In genomic region chr17:79848385-79848784, GRCm38 (mm10) we compare ENCODE assay signal across 21 mouse cellular contexts.
"Had no signal": no experiment of that assay in that cellular context is flagged by ENCODE, and none has a peak within 500 bp of the region (broad histone marks: within the 10 kb centered on the region; RNA-seq: fewer than 3 reads in every experiment).

No protein-coding gene starts in this region.

- H3K27ac ChIP-seq: left cerebral cortex, adult 2 months; liver, embryonic 12.5 days; liver, embryonic 15.5 days; lung, embryonic 15.5 days; midbrain, embryonic 10.5 days; neural tube, embryonic 12.5 days; neural tube, embryonic 15.5 days had no signal

- H3K27me3 ChIP-seq: liver, embryonic 12.5 days; lung, embryonic 15.5 days; neural tube, embryonic 12.5 days; neural tube, embryonic 15.5 days had no signal

- DNase-seq: kidney, adult 2 months; kidney, postnatal 36 days; layer of hippocampus, postnatal 36 days; liver; lung, adult 18-20 months; lung, postnatal 10 days; lung, postnatal 36 days; midbrain, embryonic 14.5 days; retina, postnatal 1 day; right cerebral cortex, postnatal 25 days; thymus, adult 18-20 months; thymus, postnatal 36 days had no signal

- H3K4me2 ChIP-seq: liver, embryonic 12.5 days; liver, embryonic 15.5 days; lung, embryonic 15.5 days; neural tube, embryonic 12.5 days; neural tube, embryonic 15.5 days had no signal

- H3K9me3 ChIP-seq: liver, embryonic 12.5 days; liver, embryonic 15.5 days; lung, embryonic 15.5 days; megakaryocyte, embryonic 14.5 days; midbrain, embryonic 10.5 days; neural tube, embryonic 12.5 days; neural tube, embryonic 15.5 days had no signal

- H3K4me3 ChIP-seq: left cerebral cortex, adult 2 months; liver, embryonic 12.5 days; liver, embryonic 15.5 days; lung, embryonic 15.5 days; megakaryocyte, embryonic 14.5 days; midbrain, embryonic 10.5 days; neural tube, embryonic 12.5 days; neural tube, embryonic 15.5 days had no signal

- ATAC-seq: intestine, postnatal 0 days; liver, embryonic 12.5 days had no signal

- H3K9ac ChIP-seq: liver, embryonic 12.5 days; liver, embryonic 15.5 days; lung, embryonic 15.5 days; neural tube, embryonic 12.5 days; neural tube, embryonic 15.5 days had no signal

- H3K4me1 ChIP-seq: liver, embryonic 12.5 days; liver, embryonic 15.5 days; lung, embryonic 15.5 days; megakaryocyte, embryonic 14.5 days; midbrain, embryonic 10.5 days; neural tube, embryonic 12.5 days; neural tube, embryonic 15.5 days had no signal
